Mouse (Mus musculus) C2C12 (cell line): ENCODE measurements at regions not wholly inside any gene's neighbourhood (a gene's known extent, or its start where the extent isn't known, plus 50 kb on each side); places are given as distances from the start of the nearest gene placed in this dataset.

Experiments
- CTCF ChIP-seq: IDR thresholded peaks from one replicate; pipeline ENCODE4 v1.5.1; 2011; ENCODE audit not compliant: control insufficient read depth, insufficient read depth, insufficient read length
- FOSL1 ChIP-seq: IDR thresholded peaks from one replicate; pipeline ENCODE4 v1.8.0; 2011; ENCODE audit warnings: mild to moderate bottlenecking, low read length; ENCODE audit not compliant: poor library complexity, insufficient read depth, severe bottlenecking
- MYOD1 ChIP-seq: IDR thresholded peaks from one replicate; pipeline ENCODE4 v1.6.1; 2011; ENCODE audit warnings: low read depth; ENCODE audit not compliant: control insufficient read depth, insufficient read length

DNA sequence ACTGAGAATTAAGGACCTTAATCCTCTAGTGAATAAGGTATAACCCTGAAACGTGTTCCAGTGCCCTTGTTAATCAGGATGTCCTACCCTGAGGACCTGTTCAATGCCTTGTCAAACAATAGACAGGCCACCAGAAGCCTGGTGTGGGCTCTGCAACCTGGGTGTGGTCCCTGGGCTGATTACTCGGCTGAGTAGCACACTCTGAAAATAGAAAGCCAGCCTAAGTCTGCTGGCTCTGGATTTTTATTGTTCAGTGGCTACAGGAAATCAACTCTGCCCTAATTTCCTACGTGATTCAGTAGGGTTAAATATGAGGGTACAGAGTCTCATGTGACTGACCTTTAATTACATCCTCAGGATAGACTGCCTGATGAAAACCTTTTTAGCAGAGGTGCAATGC, 113.9 kb upstream of the Adgrl4 start:
- TF ChIP-seq CTCF, result no peak
- no peak for TF ChIP-seq FOSL1
- no peak for TF ChIP-seq MYOD1
